Mouse (Mus musculus) 3134 (cell line): ENCODE results near the gene Nr4a3.

Experiments used
- DNase-seq: peaks from one replicate; pipeline ENCODE4 v3.0.0-alpha.2; 2011; ENCODE audit warnings: low spot score; ENCODE audit not compliant: insufficient read length; ENCODE audit errors: extremely low read depth

The Nr4a3 gene

DNA sequence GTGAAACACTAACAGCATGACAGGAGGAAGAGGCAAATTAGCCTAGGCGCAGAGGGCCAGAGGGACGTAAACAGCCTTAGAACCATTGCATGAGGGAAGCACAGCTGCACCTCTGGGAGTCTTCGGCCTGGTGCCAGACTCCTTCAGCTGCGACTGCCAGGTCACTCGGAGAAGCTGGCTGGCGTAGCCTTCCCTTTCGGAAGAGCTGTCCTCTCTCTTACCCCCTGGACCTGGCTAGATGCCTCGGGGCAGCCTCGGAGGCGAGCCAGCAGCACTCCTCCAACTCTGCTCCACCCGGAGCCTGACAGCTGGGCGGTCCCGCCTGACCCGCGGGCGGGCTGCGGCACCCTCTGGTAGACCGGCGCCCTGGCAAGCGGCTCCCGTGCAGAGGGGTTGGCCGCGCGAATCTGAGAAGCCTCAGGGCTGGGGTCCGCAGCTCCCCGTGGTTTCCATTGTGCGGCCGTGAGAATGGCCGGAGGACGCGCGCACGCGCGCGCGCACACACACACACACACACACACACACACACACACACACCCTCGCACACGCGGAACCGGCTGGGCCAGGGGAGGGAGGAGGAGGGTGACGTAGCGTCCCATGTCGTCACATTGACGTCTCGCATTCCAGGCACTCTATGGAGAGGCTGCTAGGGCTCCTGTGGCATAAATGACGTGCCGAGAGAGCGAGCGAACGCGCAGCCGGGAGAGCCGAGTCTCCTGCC lies at the start of gene Nr4a3:
TSS of gene Nr4a3 (plus strand) at position 663 of the 721 bp plus-strand sequence.
- peak; percentile 92 for DNase-seq

GRCm38 (mm10) chr4:48002969-48003368 lies 42.0 kb upstream of the Nr4a3 start:
- peak; percentile 14 for DNase-seq

GRCm38 (mm10) chr4:48003456-48003855 lies 41.5 kb upstream of the Nr4a3 start:
- no peak for DNase-seq

DNA sequence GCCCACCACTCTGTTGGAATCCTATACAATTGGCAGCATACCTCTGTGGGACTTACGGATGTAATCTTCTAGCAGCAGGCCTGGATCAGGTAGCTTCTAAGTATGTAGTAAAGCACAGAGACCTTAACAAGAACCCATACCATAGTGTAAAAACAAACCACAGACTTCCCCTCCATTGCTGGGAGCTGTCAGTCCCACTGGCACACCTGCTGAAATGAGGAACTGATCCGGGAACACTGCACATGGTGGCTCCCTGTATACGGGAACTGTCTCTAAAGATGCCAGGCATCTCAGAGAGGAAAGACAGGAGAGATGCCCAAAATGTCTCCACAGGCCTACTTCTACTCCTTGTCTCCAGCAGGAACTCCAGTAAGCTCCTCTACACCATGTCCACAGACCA lies 38.6 kb upstream of the Nr4a3 start:
- no peak for DNase-seq

DNA sequence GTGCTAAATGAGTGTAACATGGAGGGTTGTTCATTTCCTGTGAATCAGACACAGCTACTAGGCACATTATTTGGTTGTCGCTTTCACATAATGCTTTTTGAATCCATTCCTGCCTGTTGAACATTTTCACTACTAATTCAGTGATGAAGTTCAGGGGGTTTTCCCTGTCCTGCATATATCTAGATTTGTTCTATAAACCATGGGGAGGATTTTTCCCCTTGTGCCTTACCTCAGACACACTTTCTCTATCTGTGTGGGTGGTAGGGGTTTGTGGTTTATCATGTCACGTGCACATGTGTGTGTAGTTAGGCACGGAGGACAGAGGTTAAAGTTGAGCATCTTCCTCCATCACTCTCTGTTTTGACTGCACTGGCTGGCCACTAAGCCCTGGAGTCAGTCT lies 32.7 kb upstream of the Nr4a3 start:
- no peak for DNase-seq

DNA sequence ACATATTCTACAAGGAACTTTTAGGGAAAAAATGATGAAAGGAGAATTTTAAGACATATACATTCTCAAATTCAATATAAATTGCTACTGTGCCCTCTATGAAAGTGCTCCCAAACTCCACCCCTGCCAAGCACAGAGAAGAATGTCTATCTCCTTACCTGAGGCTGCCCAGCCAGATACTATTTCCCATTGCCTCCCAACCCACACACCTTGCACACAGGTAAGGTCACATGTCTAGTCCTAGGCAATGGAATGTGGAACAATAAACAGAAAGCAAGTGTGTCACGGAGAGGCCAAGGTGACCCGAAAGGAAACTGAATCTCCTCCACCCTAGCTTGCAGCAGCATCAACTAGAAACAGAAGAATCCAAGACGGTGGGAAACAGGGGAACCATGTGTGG lies 22.0 kb upstream of the Nr4a3 start:
- no peak for DNase-seq

DNA sequence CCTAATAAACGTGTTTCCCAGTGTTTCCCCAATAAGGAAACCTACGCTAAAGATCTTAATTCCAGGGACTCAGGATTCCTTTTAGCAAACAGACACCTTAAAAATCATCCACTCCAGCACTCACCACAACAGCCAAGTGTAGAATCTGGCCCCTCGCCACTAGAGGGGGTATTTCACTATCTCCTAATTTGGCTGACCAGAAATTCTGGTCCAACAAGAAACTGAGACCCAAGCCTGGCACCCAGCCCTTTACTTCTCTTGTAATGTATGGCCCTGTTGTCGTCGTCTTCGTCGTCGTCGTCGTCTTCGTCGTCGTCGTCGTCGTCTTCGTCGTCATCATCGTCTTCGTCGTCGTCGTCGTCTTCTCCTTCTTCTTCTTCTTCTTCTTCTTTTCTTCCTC lies 15.3 kb upstream of the Nr4a3 start:
- no peak for DNase-seq

DNA sequence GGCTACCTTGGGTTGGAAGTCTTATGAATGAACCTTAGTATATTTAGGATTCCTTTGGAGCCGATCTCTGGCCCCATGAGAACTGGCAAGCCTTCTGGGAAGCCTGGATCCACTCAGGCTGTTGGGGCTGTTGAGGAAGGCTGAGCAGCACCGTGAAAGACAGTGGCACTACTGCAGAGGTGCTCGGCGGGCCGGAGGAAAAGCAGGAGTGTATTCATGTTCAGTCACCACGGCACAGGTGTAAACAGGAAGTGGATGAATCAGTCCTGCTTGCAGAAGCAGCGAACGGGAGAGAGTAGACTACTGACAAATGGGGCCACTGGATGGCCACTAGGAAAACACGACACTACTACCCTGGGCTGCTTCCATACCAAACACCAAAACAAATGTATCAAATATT lies 10.7 kb upstream of the Nr4a3 start:
- no peak for DNase-seq

GRCm38 (mm10) chr4:48037646-48038045 lies 7.3 kb upstream of the Nr4a3 start:
- no peak for DNase-seq

DNA sequence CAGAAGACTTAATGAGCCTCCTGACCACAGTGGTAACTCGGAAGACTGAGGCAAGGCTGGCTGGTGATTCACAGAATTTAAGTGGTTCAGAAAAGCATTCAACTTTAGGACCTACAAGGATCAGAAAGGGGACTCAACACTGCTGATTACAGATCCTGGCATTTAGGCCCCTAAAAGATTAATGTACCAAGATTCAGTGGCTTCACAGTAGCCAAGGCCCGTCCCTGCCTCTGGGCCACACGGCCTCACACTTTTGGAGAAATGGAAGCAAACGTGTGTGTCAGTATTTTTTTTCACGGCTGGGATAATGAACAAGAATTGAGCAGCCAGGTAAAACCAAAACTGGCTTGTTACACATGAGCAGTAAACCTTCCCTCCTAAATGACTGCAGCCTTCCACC lies 6.1 kb upstream of the Nr4a3 start:
- no peak for DNase-seq

DNA sequence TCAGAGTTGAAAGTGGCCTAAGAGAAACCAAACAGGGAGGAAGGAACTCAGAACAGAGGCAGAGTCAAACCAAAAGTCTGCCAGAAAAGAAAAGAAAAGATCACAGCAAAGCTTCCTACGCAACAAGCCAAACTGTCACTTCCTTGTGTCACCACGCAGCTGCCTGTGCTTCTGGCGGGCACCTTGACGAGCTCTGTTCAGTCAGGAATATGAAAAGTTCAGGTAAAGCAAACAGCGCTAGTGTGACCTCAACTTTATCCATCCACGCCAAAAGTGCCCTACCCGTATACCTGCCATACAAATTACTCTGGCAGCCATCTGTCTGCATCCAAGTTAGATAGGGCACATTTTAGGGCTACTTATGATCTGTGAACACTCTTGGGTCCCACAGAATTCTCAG lies 5.2 kb upstream of the Nr4a3 start:
- DNase-seq, result no peak

DNA sequence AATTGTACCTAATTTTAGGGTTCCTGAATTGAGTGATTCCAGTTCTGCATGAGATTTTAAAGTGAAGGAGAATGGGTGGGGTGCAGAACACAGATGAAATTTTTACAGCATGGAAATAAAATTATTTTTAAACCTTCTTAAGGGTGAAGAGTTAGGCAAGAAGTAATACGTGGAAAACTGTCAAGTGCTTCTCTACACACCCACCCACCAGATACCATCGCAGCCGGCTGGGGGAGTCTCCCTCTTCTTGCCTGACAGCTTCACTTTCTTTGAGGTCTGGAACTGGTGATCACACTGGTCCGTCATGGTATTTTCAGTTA lies 2.5 kb upstream of the Nr4a3 start:
- no peak for DNase-seq

DNA sequence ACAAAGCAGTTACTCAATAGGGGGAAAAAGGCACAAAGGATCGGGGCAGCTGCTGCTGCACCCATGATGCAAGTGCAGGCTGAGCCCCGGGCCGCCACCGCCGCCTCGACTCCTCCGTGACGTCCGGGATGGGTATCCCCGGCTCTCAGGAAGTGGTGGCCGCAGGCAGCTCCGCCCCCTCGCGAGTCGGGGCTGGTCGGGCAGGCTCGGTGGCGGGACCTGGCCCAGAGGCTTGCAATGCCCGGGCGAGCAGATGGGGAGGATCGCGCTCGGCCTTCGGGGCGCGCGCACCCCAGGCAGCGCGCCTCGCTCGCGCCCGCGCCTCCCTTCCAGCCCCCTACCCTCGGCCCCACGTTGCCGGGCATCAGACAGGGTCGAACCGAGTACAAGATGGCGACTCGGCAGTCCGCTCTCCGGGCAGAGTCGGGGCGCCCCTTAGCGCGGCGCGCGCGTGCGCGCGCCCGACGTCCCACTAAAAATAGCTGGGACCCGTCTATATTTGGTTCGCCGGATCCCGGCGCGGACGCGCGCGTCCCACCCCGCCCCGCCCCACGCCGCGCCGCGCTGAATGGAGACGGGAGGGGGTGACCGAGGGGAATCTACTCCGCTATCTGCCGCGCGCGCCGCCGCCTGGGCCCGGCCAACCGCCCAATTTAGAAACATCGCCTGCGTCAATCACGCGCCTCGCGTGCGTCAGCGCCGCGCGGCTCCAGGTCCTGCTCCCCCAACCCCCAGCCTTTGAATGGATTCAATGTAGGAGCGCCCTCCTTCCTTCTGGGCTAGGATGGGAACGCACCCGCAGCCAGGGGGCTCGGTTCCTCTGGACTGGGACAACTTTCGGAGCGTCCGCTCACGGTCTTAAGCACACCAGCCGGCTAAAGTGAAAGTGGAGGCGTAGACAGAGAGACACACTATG lies 1.9 kb upstream of the Nr4a3 start:
- peak; percentile 100 for DNase-seq

GRCm38 (mm10) chr4:48044141-48044490 lies 837 bp upstream of the Nr4a3 start:
- no peak for DNase-seq

GRCm38 (mm10) chr4:48045281-48045720 lies 348 bp downstream of the Nr4a3 start:
- DNase-seq, result no peak

- DNase-seq, result no peak
Observed at GRCm38 (mm10) chr4:48045721-48046460, 938 bp downstream of the Nr4a3 start.

GRCm38 (mm10) chr4:48046461-48046901 lies 1.5 kb downstream of the Nr4a3 start:
- no peak for DNase-seq

- DNase-seq, result no peak
Observed at GRCm38 (mm10) chr4:48047136-48047765, 2.3 kb downstream of the Nr4a3 start.

GRCm38 (mm10) chr4:48047766-48048371 lies 2.9 kb downstream of the Nr4a3 start:
- no peak for DNase-seq
